Mouse (Mus musculus) embryonic fibroblast, embryonic 13.5 days (primary cell): ENCODE results near the gene Lhx1. TPM values are rescaled to one million over a fixed set of nuclear protein-coding genes. Genes with fewer than 3 reads are reported as not detected.

Experiments
- H3K27ac ChIP-seq: 2 replicates; pipeline ENCODE4 v1.5.1; 2012; ENCODE audit warnings: low read length, control low read depth, inconsistent platforms; ENCODE audit not compliant: insufficient read depth
- H3K4me1 ChIP-seq: 2 replicates; pipeline ENCODE4 v1.6.1; 2011; ENCODE audit warnings: low read length; ENCODE audit not compliant: control insufficient read depth, insufficient read depth
- H3K4me3 ChIP-seq: 2 replicates; pipeline ENCODE4 v1.5.1; 2011; ENCODE audit warnings: mild to moderate bottlenecking, control low read depth, low read length; ENCODE audit not compliant: insufficient read depth
- CTCF ChIP-seq: IDR thresholded peaks from 2 replicates; pipeline ENCODE4 v1.5.1; 2011; ENCODE audit warnings: mild to moderate bottlenecking, control low read depth, low read length, moderate library complexity, borderline replicate concordance; ENCODE audit not compliant: insufficient read depth
- POLR2A ChIP-seq: IDR thresholded peaks from 2 replicates; pipeline ENCODE4 v1.6.1; 2011; ENCODE audit warnings: low read depth, mild to moderate bottlenecking, control low read depth, low read length, moderate library complexity
- polyA plus RNA-seq: library from polyadenylated mRNA; stranded (reverse); fragments of >200 nt; gene quantifications from 2 replicates; pipeline ENCODE4 v1.2.4, GENCODE M21; 2011; ENCODE audit warnings: low read depth; ENCODE audit not compliant: missing spikeins, insufficient read length

The Lhx1 gene
- polyA plus RNA-seq, 1 experiment = not detected

- H3K4me3 ChIP-seq = no peak overlapping the region
- no peak overlapping the region for H3K27ac ChIP-seq
- no peak for TF ChIP-seq CTCF
- no peak for TF ChIP-seq POLR2A
- no peaks in the 10 kb centered on the region for H3K4me1 ChIP-seq
These were observed 37.5 kb upstream of the Lhx1 start for GRCm38 (mm10) chr11:84562758-84563347.

GRCm38 (mm10) chr11:84561546-84561945, 36.2 kb upstream of the Lhx1 start:
- no peak for TF ChIP-seq POLR2A
- no peak for TF ChIP-seq CTCF
- no peak overlapping the region for H3K27ac ChIP-seq
- H3K4me1 ChIP-seq = no peaks in the 10 kb centered on the region
- H3K4me3 ChIP-seq = no peak overlapping the region

GRCm38 (mm10) chr11:84553821-84554450, 28.6 kb upstream of the Lhx1 start:
- Histone ChIP-seq H3K4me1 (no peaks in the 10 kb centered on the region), H3K27ac (no peak overlapping the region), H3K4me3 (no peak overlapping the region)
- TF ChIP-seq CTCF (no peak), POLR2A (no peak)

- no peak overlapping the region for H3K4me3 ChIP-seq
- no peak for TF ChIP-seq POLR2A
- no peak for TF ChIP-seq CTCF
- no peak overlapping the region for H3K27ac ChIP-seq
- H3K4me1 ChIP-seq = no peaks in the 10 kb centered on the region
These were observed 26.0 kb upstream of the Lhx1 start for GRCm38 (mm10) chr11:84551296-84551695.

GRCm38 (mm10) chr11:84549258-84549791, 24.0 kb upstream of the Lhx1 start:
- TF ChIP-seq CTCF (no peak), POLR2A (no peak)
- Histone ChIP-seq H3K4me3 (no peak overlapping the region), H3K4me1 (no peaks in the 10 kb centered on the region), H3K27ac (no peak overlapping the region)

GRCm38 (mm10) chr11:84548293-84548692, 23.0 kb upstream of the Lhx1 start:
- TF ChIP-seq POLR2A = no peak
- Histone ChIP-seq H3K4me1 (no peaks in the 10 kb centered on the region), H3K4me3 (no peak overlapping the region), H3K27ac (no peak overlapping the region)

GRCm38 (mm10) chr11:84539981-84540380, 14.6 kb upstream of the Lhx1 start:
- Histone ChIP-seq H3K27ac (no peak overlapping the region), H3K4me3 (no peak overlapping the region), H3K4me1 (no peaks in the 10 kb centered on the region)
- TF ChIP-seq CTCF = no peak
- TF ChIP-seq POLR2A = no peak

- TF ChIP-seq POLR2A (no peak), CTCF (no peak)
- Histone ChIP-seq H3K4me3 (no peak overlapping the region), H3K4me1 (no peaks in the 10 kb centered on the region)
These were observed 4.7 kb upstream of the Lhx1 start for GRCm38 (mm10) chr11:84529797-84530703.

GRCm38 (mm10) chr11:84529143-84529755, 3.9 kb upstream of the Lhx1 start:
- Histone ChIP-seq H3K4me3 (no peak overlapping the region), H3K4me1 (no peaks in the 10 kb centered on the region), H3K27ac (no peak overlapping the region)
- no peak for TF ChIP-seq CTCF
- no peak for TF ChIP-seq POLR2A

More at GRCm38 (mm10) chr11:84529797-84530703, 4.7 kb upstream of the Lhx1 start:
- H3K27ac ChIP-seq = no peak overlapping the region
